Mouse (Mus musculus) embryonic fibroblast, embryonic 13.5 days (primary cell): ENCODE data around the gene Cox4i1. TPM values are rescaled to one million over a fixed set of nuclear protein-coding genes. Genes with fewer than 3 reads are reported as not detected.

Source experiments
- H3K27ac ChIP-seq: 2 replicates; pipeline ENCODE4 v1.5.1; 2012; ENCODE audit warnings: low read length, control low read depth, inconsistent platforms; ENCODE audit not compliant: insufficient read depth
- H3K4me1 ChIP-seq: 2 replicates; pipeline ENCODE4 v1.6.1; 2011; ENCODE audit warnings: low read length; ENCODE audit not compliant: control insufficient read depth, insufficient read depth
- H3K4me3 ChIP-seq: 2 replicates; pipeline ENCODE4 v1.5.1; 2011; ENCODE audit warnings: mild to moderate bottlenecking, control low read depth, low read length; ENCODE audit not compliant: insufficient read depth
- CTCF ChIP-seq: IDR thresholded peaks from 2 replicates; pipeline ENCODE4 v1.5.1; 2011; ENCODE audit warnings: mild to moderate bottlenecking, control low read depth, low read length, moderate library complexity, borderline replicate concordance; ENCODE audit not compliant: insufficient read depth
- POLR2A ChIP-seq: IDR thresholded peaks from 2 replicates; pipeline ENCODE4 v1.6.1; 2011; ENCODE audit warnings: low read depth, mild to moderate bottlenecking, control low read depth, low read length, moderate library complexity
- polyA plus RNA-seq: library from polyadenylated mRNA; stranded (reverse); fragments of >200 nt; gene quantifications from 2 replicates; pipeline ENCODE4 v1.2.4, GENCODE M21; 2011; ENCODE audit warnings: low read depth; ENCODE audit not compliant: missing spikeins, insufficient read length

Gene Cox4i1
- polyA plus RNA-seq, 1 experiment = 409 TPM

DNA sequence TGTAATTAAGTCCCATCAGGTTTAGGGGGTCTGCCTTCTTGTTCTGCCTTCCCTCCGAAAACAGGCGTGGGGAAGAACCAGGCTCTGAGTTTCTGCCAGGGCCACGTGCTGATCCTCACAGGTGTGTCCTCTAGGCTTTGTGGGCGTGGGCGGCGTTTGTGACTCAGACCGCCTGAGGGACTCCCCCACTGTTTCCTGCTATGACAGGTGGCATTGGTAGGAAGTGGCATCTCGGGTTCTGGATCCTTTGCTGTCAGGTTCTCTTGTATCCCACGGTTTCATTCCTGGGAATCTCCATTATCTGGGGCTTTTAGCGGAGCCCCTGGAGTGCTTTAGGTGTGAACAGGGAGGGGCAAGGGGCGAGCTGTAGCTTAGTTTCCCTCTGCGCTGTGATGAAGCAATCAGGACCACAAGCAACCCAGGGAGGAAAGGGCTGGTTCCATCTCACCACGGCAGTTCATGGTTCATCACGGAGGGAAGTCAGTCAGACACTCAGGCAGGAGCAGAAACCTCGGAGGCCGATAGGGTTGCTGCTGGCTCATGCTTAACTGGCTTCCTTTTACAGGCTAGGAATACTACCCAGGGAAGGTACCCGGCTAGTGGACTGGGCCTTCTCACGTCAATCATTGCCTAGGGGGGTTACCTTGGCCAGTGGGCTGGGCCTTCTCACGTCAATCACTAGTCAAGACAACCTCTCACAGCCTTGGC lies 33.9 kb downstream of the Cox4i1 start:
- no peaks in the 10 kb centered on the region for H3K4me1 ChIP-seq
- H3K4me3 ChIP-seq = no peak overlapping the region
- TF ChIP-seq CTCF (no peak), POLR2A (no peak)
- H3K27ac ChIP-seq = no peak overlapping the region

DNA sequence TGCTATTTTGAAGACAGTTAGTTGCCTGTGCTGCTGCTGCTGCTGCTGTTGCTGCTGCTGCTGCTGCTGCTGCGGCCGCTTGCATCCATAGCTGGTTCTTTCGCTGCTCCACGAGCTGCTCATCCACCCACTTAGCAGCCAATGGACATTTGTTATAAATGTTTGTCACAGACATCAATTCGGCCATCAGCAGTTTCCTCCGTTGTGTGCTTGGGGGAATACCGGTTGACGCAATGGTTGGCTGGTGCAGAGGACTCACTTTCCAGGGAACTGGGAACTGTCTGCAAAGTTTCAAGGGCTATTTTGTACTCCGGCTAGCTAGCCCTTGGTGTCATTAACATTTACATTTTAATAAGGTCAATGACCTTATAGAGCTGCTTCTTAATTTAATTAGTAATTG lies 36.2 kb downstream of the Cox4i1 start:
- Histone ChIP-seq H3K27ac (no peak overlapping the region), H3K4me1 (no peaks in the 10 kb centered on the region), H3K4me3 (no peak overlapping the region)
- TF ChIP-seq CTCF (no peak), POLR2A (no peak)

DNA sequence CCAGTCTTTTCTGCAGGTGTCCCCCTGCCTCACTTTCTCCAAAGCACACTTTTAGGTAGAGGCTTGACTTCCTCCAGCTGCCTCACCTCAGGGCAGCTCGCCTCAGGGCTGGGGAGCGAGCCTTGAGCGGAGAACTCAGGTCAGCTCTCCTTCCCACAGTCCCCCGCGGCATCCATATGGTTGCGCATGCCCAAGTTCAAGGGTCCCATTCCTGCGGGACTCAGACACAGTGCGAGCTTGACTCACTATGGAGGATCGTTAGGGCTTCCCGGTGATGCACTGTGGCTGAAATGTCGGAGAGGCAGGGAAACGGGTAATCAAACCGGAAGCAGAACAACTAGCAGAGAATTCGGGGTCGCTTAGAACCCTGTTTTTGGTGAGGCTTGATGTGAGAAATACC lies 37.1 kb downstream of the Cox4i1 start:
- Histone ChIP-seq H3K4me3 (no peak overlapping the region), H3K27ac (no peak overlapping the region), H3K4me1 (no peaks in the 10 kb centered on the region)
- TF ChIP-seq POLR2A = no peak
- no peak for TF ChIP-seq CTCF

DNA sequence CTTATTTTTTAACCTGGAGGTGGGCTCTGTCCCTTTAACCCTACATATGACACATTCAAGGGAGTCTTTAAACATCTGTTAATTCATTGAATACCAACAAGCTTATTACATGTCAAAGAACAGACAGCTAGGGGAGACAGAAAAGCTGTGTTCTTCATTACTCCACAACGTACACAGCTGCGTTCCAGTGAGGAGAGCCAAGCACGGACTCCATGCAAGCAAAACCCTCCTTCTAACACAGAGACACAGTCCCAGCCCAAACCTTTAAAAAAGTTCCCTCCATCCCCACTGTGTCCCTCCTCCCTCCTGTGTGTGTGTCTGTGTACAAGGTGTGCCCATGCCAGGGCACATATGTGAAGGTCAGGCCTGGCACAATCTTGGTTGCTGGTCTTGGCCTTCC lies 38.2 kb downstream of the Cox4i1 start:
- no peak for TF ChIP-seq POLR2A

DNA sequence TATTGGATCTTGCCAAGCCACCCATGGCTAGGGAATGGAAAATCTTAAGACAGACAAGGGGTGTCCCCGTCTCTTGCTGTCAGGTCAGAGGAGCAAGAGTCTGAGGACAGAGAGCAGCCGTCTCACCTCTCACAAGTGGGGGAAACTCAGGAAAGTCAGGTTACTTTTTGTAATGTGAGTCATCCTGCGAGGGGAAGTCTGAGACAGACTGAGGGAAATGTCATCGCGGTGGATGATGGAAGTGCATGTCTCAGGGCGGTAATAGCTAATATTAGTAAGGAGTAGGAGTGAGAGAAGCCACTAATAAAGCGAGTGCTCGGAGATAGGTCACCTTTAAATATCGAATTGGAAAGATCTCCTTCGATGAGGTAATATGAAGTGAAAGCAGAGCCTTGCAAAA lies 41.2 kb downstream of the Cox4i1 start:
- TF ChIP-seq CTCF = no peak
- no peak for TF ChIP-seq POLR2A
- H3K4me1 ChIP-seq = no peaks in the 10 kb centered on the region
- H3K27ac ChIP-seq = no peak overlapping the region
- no peak overlapping the region for H3K4me3 ChIP-seq

More for the DNA sequence above, 38.2 kb downstream of the Cox4i1 start:
- H3K4me1 ChIP-seq = no peaks in the 10 kb centered on the region
- H3K27ac ChIP-seq = no peak overlapping the region
- no peak overlapping the region for H3K4me3 ChIP-seq

DNA sequence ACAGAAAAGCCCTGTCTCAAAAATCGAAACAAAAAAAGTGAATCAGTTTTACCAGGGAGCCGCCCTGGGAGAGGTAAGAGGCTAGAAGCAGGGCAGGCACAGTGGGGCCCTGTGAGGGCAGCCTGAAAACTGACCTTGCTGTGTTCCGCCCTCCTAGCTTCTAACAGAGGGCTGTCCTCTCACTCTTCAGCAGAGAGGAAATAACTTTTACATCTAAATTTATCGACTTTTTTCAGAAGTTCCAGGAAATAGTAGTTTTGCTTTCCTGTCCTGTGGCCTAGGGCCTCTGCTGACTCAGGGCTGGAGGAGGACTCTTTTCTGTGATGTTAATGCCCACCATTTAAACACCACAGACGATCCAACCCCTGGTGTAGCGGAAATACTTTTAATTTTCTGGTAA lies 47.2 kb downstream of the Cox4i1 start:
- TF ChIP-seq CTCF (no peak), POLR2A (no peak)
- Histone ChIP-seq H3K27ac (no peak overlapping the region), H3K4me1 (no peaks in the 10 kb centered on the region), H3K4me3 (no peak overlapping the region)

DNA sequence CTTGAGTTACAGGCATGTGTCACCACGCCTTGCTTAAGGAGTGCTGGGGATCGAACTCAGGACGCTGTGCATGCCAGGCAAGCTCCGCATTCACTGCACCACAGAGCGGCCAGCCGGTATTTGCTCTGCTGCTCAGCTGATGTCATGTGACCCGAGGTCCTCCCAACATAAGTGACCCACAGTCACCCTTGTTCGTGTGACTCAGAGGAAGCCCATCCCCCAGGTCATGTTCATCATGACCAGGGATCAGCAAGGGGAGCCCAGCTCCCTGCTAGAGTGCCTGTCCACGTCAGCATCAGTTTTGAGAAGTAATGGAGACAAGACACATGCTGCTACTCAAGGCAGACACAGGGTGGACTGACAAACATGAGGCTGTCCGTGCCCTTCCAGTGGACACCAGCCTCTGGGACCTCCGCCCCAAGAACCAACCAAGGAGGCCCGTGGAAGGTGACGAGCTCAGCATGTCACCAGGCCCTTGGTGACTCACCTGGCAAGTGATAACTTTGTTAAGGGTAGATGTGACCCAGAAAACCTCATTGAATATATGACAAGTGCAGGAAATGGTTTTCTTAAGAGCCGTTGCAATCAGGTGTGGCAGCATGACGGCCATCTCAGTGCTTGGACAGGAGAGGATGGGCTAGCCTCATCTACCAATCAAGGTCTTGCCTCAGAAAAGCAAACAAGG lies 48.1 kb downstream of the Cox4i1 start:
- Histone ChIP-seq H3K4me3 (no peak overlapping the region), H3K4me1 (no peaks in the 10 kb centered on the region), H3K27ac (no peak overlapping the region)
- TF ChIP-seq POLR2A = no peak
- TF ChIP-seq CTCF = no peak

DNA sequence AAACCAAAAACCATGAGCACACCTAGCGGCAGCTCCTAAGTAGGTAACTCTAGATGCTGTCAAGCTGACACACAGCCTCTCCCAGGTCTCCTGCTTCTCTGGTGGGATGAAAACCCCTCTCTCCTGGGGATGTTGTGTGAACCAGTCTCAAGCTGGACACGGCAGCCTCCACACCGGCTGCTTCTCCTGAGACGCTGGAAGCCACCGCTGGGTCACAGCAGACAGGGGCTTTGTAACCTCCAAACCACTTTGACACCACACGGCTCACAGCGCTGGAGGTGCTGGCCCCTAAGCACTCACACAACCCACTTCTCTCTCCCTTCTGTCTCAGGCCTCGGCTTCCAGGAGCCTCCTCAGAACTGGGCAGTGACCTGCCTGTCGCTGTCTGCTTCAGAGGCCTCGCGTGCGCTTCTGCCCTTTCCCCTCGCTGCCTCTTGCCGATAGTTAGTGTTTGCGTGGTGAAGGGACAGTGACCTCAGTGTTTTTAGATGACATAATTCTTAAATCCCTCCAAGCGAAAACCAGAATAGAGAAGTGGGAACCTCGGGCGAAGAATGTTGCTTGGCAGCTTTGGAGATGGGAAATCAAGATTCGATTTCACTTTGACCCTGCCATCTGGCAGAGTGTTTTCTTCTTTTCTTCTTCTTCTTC lies 51.7 kb downstream of the Cox4i1 start:
- Histone ChIP-seq H3K4me1 (no peaks in the 10 kb centered on the region), H3K27ac (no peak overlapping the region), H3K4me3 (no peak overlapping the region)
- TF ChIP-seq CTCF (no peak), POLR2A (no peak)

DNA sequence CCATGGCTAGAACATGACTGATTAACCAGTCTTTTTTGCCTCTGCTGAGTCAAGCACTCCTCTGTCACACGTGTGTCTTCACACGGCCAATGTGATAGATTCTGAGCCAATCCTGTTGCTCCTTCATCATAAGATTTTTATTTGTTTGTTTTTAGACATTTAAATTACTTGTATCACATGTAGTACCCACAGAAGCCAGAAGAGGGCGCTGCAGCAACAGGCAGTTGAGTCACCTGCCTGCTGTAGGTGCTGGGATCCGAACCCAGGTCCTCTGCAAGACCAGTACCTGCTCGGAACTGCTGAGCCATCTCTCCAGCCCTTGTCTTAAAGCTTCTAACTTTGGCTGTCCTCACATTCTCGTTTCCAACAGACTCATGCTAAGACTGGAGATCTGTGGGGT lies 55.0 kb downstream of the Cox4i1 start:
- Histone ChIP-seq H3K4me1 (peaks cover 6% of the 10 kb centered on the region; the same call in 1 of the 2 replicates), H3K27ac (no peak overlapping the region), H3K4me3 (no peak overlapping the region)
- no peak for TF ChIP-seq POLR2A
- TF ChIP-seq CTCF = peak; percentile 34

Other genes with a start within 250 kb of the Cox4i1 start
- 31.3 and 33.7 TPM in 2 replicates for gene Gins2, start 78.9 kb upstream of the Cox4i1 start, polyA plus RNA-seq
- gene 1190005I06Rik, start 20.6 kb upstream of the Cox4i1 start, polyA plus RNA-seq = 0.75 and 2.2 TPM in 2 replicates
- gene Gm27021, start 143 bp upstream of the Cox4i1 start, polyA plus RNA-seq = 1.2 TPM in 1 of 2 replicates, not detected in the other
- 53.5 and 55.9 TPM in 2 replicates for gene Emc8, start 351 bp downstream of the Cox4i1 start, polyA plus RNA-seq
- gene Irf8, start 68.1 kb downstream of the Cox4i1 start, polyA plus RNA-seq = 0.39 TPM in 1 of 2 replicates, not detected in the other